Mouse (Mus musculus) T-cell, adult 2 months (primary cell): ENCODE measurements around the gene Ncaph.
"Not testable (repeated sequence)": the region's sequence is repeated elsewhere in the genome, so short reads cannot be mapped to it uniquely, and the experiment has no call there.

Source experiments
- DNase-seq: peaks from one replicate; pipeline ENCODE4 v3.0.0; 2022; ENCODE audit warnings: low spot score

The Ncaph gene

GRCm38 (mm10) chr2:127086235-127086634 is 47.5 kb downstream of the Ncaph start:
- peak; percentile 46 for DNase-seq

- DNase-seq = no peak
Observed at GRCm38 (mm10) chr2:127080591-127081218, 53.0 kb downstream of the Ncaph start.

DNA sequence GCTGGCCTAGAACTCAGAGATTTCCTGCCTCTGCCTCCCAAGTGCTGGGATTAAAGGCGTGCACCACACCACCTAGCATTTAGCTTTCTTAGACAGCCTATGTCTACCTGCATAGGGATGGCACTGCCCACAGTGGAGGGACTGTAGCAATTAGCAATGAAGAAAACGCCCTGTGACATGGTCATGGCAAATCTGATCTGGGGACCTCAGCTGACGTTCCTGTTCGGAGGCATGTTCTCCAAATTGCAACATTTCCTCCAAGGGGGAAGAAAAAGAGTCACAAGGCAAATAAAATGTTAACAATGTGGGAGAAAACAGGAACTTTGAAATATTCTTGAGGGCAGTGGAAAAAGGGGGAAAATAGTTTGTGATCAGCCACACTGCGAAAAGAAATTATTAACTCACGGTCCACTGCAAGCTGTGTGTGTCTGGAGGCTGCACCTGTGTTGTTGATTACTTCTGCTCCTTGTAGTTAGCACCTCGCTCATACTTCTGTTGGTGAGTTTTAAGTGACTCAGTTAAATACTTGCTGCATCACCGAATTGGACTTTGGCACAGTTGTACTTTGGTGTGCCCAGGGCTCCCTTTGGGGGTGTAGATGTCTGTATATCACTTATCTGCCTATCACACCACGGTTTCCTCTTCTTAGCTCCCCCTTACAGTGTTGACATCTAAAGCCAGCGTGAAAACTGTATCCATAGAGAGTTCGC is 53.7 kb downstream of the Ncaph start:
- DNase-seq = no peak

DNA sequence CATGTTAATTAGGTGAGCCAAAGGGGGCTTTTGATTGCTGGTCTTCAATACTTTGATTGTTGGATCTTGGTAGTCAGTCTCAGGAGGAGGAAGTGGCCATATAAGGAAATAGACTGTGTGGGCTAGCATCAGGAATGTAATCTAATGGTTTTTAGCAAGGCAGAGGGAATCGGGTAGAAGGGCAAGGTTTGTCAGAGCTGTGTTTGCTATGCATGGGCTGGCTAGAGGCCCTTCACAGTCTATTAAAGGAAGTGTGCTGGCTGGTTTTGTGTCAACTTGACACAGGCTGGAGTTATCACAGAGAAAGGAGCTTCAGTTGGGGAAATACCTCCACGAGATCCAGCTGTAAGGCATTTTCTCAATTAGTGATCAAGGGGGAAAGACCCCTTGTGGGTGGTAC is 54.7 kb downstream of the Ncaph start:
- not testable (repeated sequence) for DNase-seq

- no peak for DNase-seq
Observed at GRCm38 (mm10) chr2:127077611-127078010, 56.1 kb downstream of the Ncaph start.

DNA sequence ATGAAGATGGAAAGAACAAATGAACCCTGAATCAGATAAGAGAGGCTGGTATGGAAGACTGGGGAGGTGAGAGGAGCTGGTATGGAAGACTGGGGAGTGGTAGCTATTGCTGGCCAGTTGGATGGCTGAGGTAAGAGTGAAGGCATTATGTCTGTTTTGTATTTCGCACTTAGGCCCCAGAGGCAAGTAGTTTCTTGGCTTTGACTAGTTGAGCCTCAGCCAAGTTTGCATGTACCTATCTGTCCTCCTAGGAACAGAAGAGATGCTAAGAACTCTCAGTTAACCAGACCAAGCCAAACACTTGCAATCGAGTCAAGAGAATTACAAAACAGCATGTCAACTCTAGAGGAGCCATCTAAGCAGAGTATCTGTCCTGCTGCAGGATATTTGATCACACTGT is 59.6 kb downstream of the Ncaph start:
- no peak for DNase-seq

GRCm38 (mm10) chr2:127070879-127071278 is 62.9 kb downstream of the Ncaph start:
- no peak for DNase-seq

GRCm38 (mm10) chr2:127070435-127070841 is 63.3 kb downstream of the Ncaph start, which contains the start of gene Blvra:
Gene Blvra (plus strand): TSS chr2:127070665.
- DNase-seq = peak; percentile 87

GRCm38 (mm10) chr2:127069781-127070434 is 63.8 kb downstream of the Ncaph start:
- no peak for DNase-seq

- no peak for DNase-seq
Observed at GRCm38 (mm10) chr2:127068806-127069205, 64.9 kb downstream of the Ncaph start.

DNA sequence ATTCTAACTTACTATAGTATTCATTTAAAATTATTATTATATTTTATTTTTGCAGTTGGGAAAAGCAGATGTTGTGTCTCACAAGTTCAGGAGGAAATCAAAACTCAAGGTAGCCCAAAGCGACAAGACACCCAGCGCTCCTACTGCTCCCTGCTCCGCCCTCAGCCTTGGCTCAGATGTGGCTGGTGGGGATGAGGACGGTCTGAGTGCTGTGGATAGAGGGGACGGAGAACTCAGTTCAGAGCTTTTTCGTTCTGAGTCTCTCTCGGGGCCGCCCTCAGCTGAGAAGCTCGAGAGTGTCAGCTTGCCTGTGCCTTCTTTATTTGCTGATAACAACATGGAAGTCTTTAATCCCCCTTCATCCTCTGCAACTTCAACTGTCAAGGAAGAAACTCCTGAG is 72.3 kb downstream of the Ncaph start:
- DNase-seq = no peak
